Mouse (Mus musculus): Measurements from ENCODE around the gene Atp1b3.

DNA sequence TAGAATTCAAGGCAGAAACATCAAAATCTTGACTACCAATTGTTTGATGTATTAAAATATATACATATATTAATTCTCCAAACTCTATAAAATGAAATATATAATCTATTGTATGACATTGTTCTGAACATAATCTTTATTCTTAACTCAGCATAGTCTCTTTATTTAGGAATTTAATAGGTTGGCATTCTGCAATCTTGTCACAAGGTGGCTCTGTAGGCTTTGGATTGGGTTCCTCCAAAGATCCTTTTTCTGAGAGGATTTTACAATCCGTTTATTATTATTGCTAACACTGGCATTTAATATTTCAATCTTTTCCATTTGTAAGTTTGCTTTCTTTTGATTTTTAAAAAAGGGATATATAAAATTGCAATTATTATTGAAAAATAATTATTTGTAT is 79.3 kb downstream of the Atp1b3 start:
- no peak for TF ChIP-seq CTCF (IDR thresholded peaks at IDR 0.05; ENCODE audit: extremely low read depth, insufficient read length, insufficient replicate concordance, low read depth, low read length)
- no peak for TF ChIP-seq POLR2A (IDR thresholded peaks at IDR 0.05; ENCODE audit: low read depth, low read length)

Data from small intestine, adult 2 months (tissue).